Mouse (Mus musculus) hindbrain, embryonic 14.5 days (tissue): ENCODE measurements around the gene A430078G23Rik. TPM values are rescaled to one million over a fixed set of nuclear protein-coding genes. Genes with fewer than 3 reads are reported as not detected.
"Not testable (repeated sequence)": the region's sequence is repeated elsewhere in the genome, so short reads cannot be mapped to it uniquely, and the experiment has no call there.

Experiments used
- ATAC-seq: fragments of 200-750 bp; cut with Nextera tagmentation; 2 replicates; pipeline ENCODE4 v1.8.0; 2017; ENCODE audit warnings: moderate number of reproducible peaks, mild to moderate bottlenecking, moderate TSS enrichment, moderate library complexity; ENCODE audit not compliant: low FRiP score
- DNase-seq: peaks from one replicate; pipeline ENCODE4 v3.0.0-alpha.2; 2015; ENCODE audit warnings: low spot score
- H3K27ac ChIP-seq: fragments of 300-500 bp; sonication (generic); 2 replicates; pipeline ENCODE4 v1.5.1; 2014; ENCODE audit warnings: mild to moderate bottlenecking, moderate library complexity
- H3K27me3 ChIP-seq: fragments of 300-500 bp; sonication (generic); 2 replicates; pipeline ENCODE4 v1.6.1; 2014; ENCODE audit warnings: mild to moderate bottlenecking, low read length, mixed read lengths; ENCODE audit not compliant: control insufficient read depth, insufficient read depth
- H3K36me3 ChIP-seq: fragments of 300-500 bp; sonication (generic); replicated peaks from 2 replicates; pipeline ENCODE4 v1.6.1; 2014; ENCODE audit not compliant: control insufficient read depth, insufficient read depth
- H3K4me1 ChIP-seq: fragments of 300-500 bp; sonication (generic); replicated peaks from 2 replicates; pipeline ENCODE4 v1.6.1; 2014; ENCODE audit warnings: antibody characterized with exemption, low read length, mixed read lengths; ENCODE audit not compliant: control insufficient read depth, insufficient read depth
- H3K4me2 ChIP-seq: fragments of 300-500 bp; sonication (generic); replicated peaks from 2 replicates; pipeline ENCODE4 v1.6.1; 2014; ENCODE audit warnings: mild to moderate bottlenecking, moderate library complexity
- H3K4me3 ChIP-seq: fragments of 300-500 bp; sonication (generic); replicated peaks from 2 replicates; pipeline ENCODE4 v1.5.1; 2014; ENCODE audit warnings: mild to moderate bottlenecking, low read length
- H3K9ac ChIP-seq: fragments of 300-500 bp; sonication (generic); 2 replicates; pipeline ENCODE4 v1.6.1; 2014
- H3K9me3 ChIP-seq: fragments of 300-500 bp; sonication (generic); 2 replicates; pipeline ENCODE4 v1.6.1; 2016; ENCODE audit warnings: low read length; ENCODE audit not compliant: control insufficient read depth
- WGBS: fragments of 180-500 bp; shearing (Covaris S2); extraction: QIAGEN DNeasy Blood & Tissue Kit; methylation state at CpG from one replicate; pipeline ENCODE4 v1.1.7; 2014; 5-methylcytosine and 5-hydroxymethylcytosine counted together
- polyA plus RNA-seq: library from polyadenylated mRNA; unstranded; fragments of >200 nt; fragmentation: Nextera tagmentation; extraction: Ambion mirVana; gene quantifications from 2 replicates; pipeline ENCODE4 v1.2.1, GENCODE M21; 2014

A430078G23Rik gene
- polyA plus RNA-seq, 1 experiment from 2014 or later = not detected

- H3K9me3 ChIP-seq, H3K4me1 ChIP-seq, H3K4me3 ChIP-seq, H3K27ac ChIP-seq, H3K36me3 ChIP-seq, H3K9ac ChIP-seq, DNase-seq, H3K27me3 ChIP-seq, ATAC-seq, H3K4me2 ChIP-seq: not testable (repeated sequence)
- WGBS = 86% methylated on average over 2 of the region's 3 CpGs
These were observed 12.5 kb upstream of the A430078G23Rik start for GRCm38 (mm10) chr8:3340711-3341110.

GRCm38 (mm10) chr8:3345337-3345736, 7.9 kb upstream of the A430078G23Rik start:
- DNase-seq = no peak

GRCm38 (mm10) chr8:3346691-3347413, 6.4 kb upstream of the A430078G23Rik start:
- DNase-seq = no peak
- Histone ChIP-seq H3K27ac (no peak overlapping the region), H3K4me2 (no peak overlapping the region), H3K9me3 (no peaks in the 10 kb centered on the region), H3K4me3 (no peak overlapping the region), H3K4me1 (no peaks in the 10 kb centered on the region), H3K27me3 (no peaks in the 10 kb centered on the region), H3K36me3 (no peaks in the 10 kb centered on the region), H3K9ac (no peak overlapping the region)
- WGBS = 88% methylated on average over 5 of the region's 5 CpGs
- ATAC-seq = no peak

More at GRCm38 (mm10) chr8:3345337-3345736, 7.9 kb upstream of the A430078G23Rik start:
- Histone ChIP-seq H3K4me2 (no peak overlapping the region), H3K36me3 (no peaks in the 10 kb centered on the region), H3K27me3 (no peaks in the 10 kb centered on the region), H3K4me3 (no peak overlapping the region), H3K4me1 (no peaks in the 10 kb centered on the region), H3K9me3 (no peaks in the 10 kb centered on the region), H3K27ac (no peak overlapping the region), H3K9ac (no peak overlapping the region)
- WGBS = 95% methylated on average over 6 of the region's 6 CpGs
- no peak for ATAC-seq

GRCm38 (mm10) chr8:3348142-3348823, 4.9 kb upstream of the A430078G23Rik start:
- DNase-seq (no peak), ATAC-seq (peak; percentile 31; the same call in 1 of the 2 replicates)
- Histone ChIP-seq H3K9ac (no peak overlapping the region), H3K4me2 (no peak overlapping the region), H3K27me3 (no peaks in the 10 kb centered on the region), H3K4me3 (no peak overlapping the region), H3K9me3 (no peaks in the 10 kb centered on the region), H3K4me1 (no peaks in the 10 kb centered on the region), H3K27ac (no peak overlapping the region), H3K36me3 (no peaks in the 10 kb centered on the region)
- 54% methylated on average over 13 of the region's 13 CpGs for WGBS

- DNase-seq = no peak
- Histone ChIP-seq H3K4me1 (no peaks in the 10 kb centered on the region), H3K4me2 (no peak overlapping the region), H3K27ac (no peak overlapping the region), H3K36me3 (no peaks in the 10 kb centered on the region), H3K4me3 (no peak overlapping the region), H3K9me3 (no peaks in the 10 kb centered on the region), H3K27me3 (no peaks in the 10 kb centered on the region), H3K9ac (no peak overlapping the region)
- ATAC-seq = no peak
- 76% methylated on average over 6 of the region's 6 CpGs for WGBS
These were observed 2.5 kb upstream of the A430078G23Rik start for GRCm38 (mm10) chr8:3350747-3351146.

- ATAC-seq (no peak), DNase-seq (no peak)
- H3K4me3 ChIP-seq = no peak overlapping the region
- no peak overlapping the region for H3K4me2 ChIP-seq
- no peak overlapping the region for H3K9ac ChIP-seq
- H3K9me3 ChIP-seq = no peaks in the 10 kb centered on the region
- no peak overlapping the region for H3K27ac ChIP-seq
- no peaks in the 10 kb centered on the region for H3K27me3 ChIP-seq
- no peaks in the 10 kb centered on the region for H3K36me3 ChIP-seq
- no peaks in the 10 kb centered on the region for H3K4me1 ChIP-seq
- 88% methylated on average over 6 of the region's 6 CpGs for WGBS
These were observed 500 bp upstream of the A430078G23Rik start for GRCm38 (mm10) chr8:3352715-3353114.

- H3K4me2 ChIP-seq = no peak overlapping the region
- H3K27me3 ChIP-seq = no peaks in the 10 kb centered on the region
- H3K9ac ChIP-seq = no peak overlapping the region
- H3K9me3 ChIP-seq = no peaks in the 10 kb centered on the region
- no peaks in the 10 kb centered on the region for H3K4me1 ChIP-seq
- no peak overlapping the region for H3K4me3 ChIP-seq
- DNase-seq (no peak), ATAC-seq (no peak)
- 70% methylated on average over 6 of the region's 6 CpGs for WGBS
- H3K36me3 ChIP-seq = no peaks in the 10 kb centered on the region
- no peak overlapping the region for H3K27ac ChIP-seq
These were observed 712 bp downstream of the A430078G23Rik start for GRCm38 (mm10) chr8:3353811-3354442.

- ATAC-seq (no peak), DNase-seq (no peak)
- Histone ChIP-seq H3K36me3 (no peaks in the 10 kb centered on the region), H3K4me3 (no peak overlapping the region), H3K27ac (no peak overlapping the region), H3K27me3 (no peaks in the 10 kb centered on the region), H3K9me3 (no peaks in the 10 kb centered on the region), H3K4me1 (no peaks in the 10 kb centered on the region), H3K4me2 (no peak overlapping the region), H3K9ac (no peak overlapping the region)
- 72% methylated on average over 5 of the region's 5 CpGs for WGBS
These were observed 1.2 kb downstream of the A430078G23Rik start for GRCm38 (mm10) chr8:3354443-3354812.

- no peak for DNase-seq
- Histone ChIP-seq H3K9ac (no peak overlapping the region), H3K36me3 (no peaks in the 10 kb centered on the region), H3K4me2 (no peak overlapping the region), H3K27ac (no peak overlapping the region), H3K9me3 (no peaks in the 10 kb centered on the region), H3K27me3 (no peaks in the 10 kb centered on the region), H3K4me3 (no peak overlapping the region), H3K4me1 (no peaks in the 10 kb centered on the region)
- 86% methylated on average over 6 of the region's 6 CpGs for WGBS
- ATAC-seq = no peak
These were observed 2.4 kb downstream of the A430078G23Rik start for GRCm38 (mm10) chr8:3355586-3355985.
